Mouse (Mus musculus): ENCODE data around the gene Psmb11. TPM values are rescaled to one million over a fixed set of nuclear protein-coding genes. Genes with fewer than 3 reads are reported as not detected.

Gene Psmb11
- total RNA-seq, 2 experiments from 2014 or later = not detected

Small RNAs within 50 kb of the gene (microRNA-seq; reads per million reads assigned to microRNA genes)
- gene Mir686 (ENCODE audit: borderline number of aligned reads in 2 of 2) (0 reads per million in 2 experiments), gene Mir6948 (ENCODE audit: borderline number of aligned reads in 2 of 2) (0 to 0.95 reads per million in 2 experiments)

Other genes with a start within 250 kb of the Psmb11 start
- gene Slc7a7, start 203.7 kb upstream of the Psmb11 start, total RNA-seq (2021) = 1 to 10 TPM; 3.1 to 4.5 TPM
- gene Mrpl52, start 194.5 kb upstream of the Psmb11 start, total RNA-seq (2021) = 100 to 1,000 TPM; 180 to 210 TPM
- gene Mmp14, start 189.8 kb upstream of the Psmb11 start, total RNA-seq (2021) = 10 to 100 TPM; 26.4 to 38.4 TPM
- gene Lrp10, start 157.3 kb upstream of the Psmb11 start, total RNA-seq (2021) = 100 to 1,000 TPM in 1 of 2 experiments, 10 to 100 TPM in 1; 95.4 to 119 TPM
- gene Rem2, start 145.3 kb upstream of the Psmb11 start, total RNA-seq (2021) = 1 to 10 TPM in 1 of 2 experiments, under 1 TPM in 1; 0.26 to 1.1 TPM
- gene Prmt5, start 103.9 kb upstream of the Psmb11 start, total RNA-seq (2021) = 10 to 100 TPM; 38.9 to 43.3 TPM
- 10 to 100 TPM; 11.2 to 18.9 TPM for gene Haus4, start 66.8 kb upstream of the Psmb11 start, total RNA-seq (2021)
- gene Ajuba, start 43.9 kb upstream of the Psmb11 start, total RNA-seq (2021) = 10 to 100 TPM; 20.5 to 26.0 TPM
- gene 4931414P19Rik, start 15.4 kb upstream of the Psmb11 start, total RNA-seq (2021) = 1 to 10 TPM; 2.7 to 6.5 TPM
- gene Psmb5, start 3.4 kb upstream of the Psmb11 start, total RNA-seq (2021) = 100 to 1,000 TPM; 273 to 381 TPM
- not detected for gene Gm17606, start 19.5 kb downstream of the Psmb11 start, total RNA-seq (2021)
- gene Cdh24, start 19.9 kb downstream of the Psmb11 start, total RNA-seq (2021) = 1 to 10 TPM in 1 of 2 experiments, under 1 TPM in 1; 0.70 to 1.2 TPM
- gene 1700123O20Rik, start 64.8 kb downstream of the Psmb11 start, total RNA-seq (2021) = 10 to 100 TPM; 43.5 to 43.7 TPM
- gene Acin1, start 65.5 kb downstream of the Psmb11 start, total RNA-seq (2021) = 100 to 1,000 TPM; 162 to 171 TPM
- not detected for gene Gm29776, start 77.4 kb downstream of the Psmb11 start, total RNA-seq (2021)
- gene Cebpe, start 90.7 kb downstream of the Psmb11 start, total RNA-seq (2021) = under 1 TPM in 1 of 2 experiments, not detected in 1; 0.23 TPM
- 10 to 100 TPM; 24.6 to 55.6 TPM for gene Slc7a8, start 160.5 kb downstream of the Psmb11 start, total RNA-seq (2021)
- gene Rnf212b, start 192.7 kb downstream of the Psmb11 start, total RNA-seq (2021) = under 1 TPM in 1 of 2 experiments, not detected in 1; 0.51 TPM
- gene Homez, start 249.5 kb downstream of the Psmb11 start, total RNA-seq (2021) = 10 to 100 TPM; 12.8 to 15.6 TPM

Measured in adrenal gland, adult 18-20 months (tissue).